Mouse (Mus musculus) lung, embryonic 14.5 days (tissue): ENCODE data around the gene Atp9a. TPM values are rescaled to one million over a fixed set of nuclear protein-coding genes. Genes with fewer than 3 reads are reported as not detected.

ENCODE experiments used
- ATAC-seq: fragments of 200-750 bp; cut with Nextera tagmentation; 2 replicates; pipeline ENCODE4 v1.8.0; 2017; ENCODE audit warnings: mild to moderate bottlenecking, moderate TSS enrichment, moderate library complexity; ENCODE audit not compliant: insufficient read depth
- DNase-seq: peaks from one replicate; pipeline ENCODE4 v3.0.0-alpha.2; 2015
- H3K27ac ChIP-seq: fragments of 300-500 bp; sonication (generic); 2 replicates; pipeline ENCODE4 v1.5.1; 2014; ENCODE audit warnings: low read depth, mild to moderate bottlenecking, moderate library complexity
- H3K27me3 ChIP-seq: fragments of 300-500 bp; sonication (generic); 2 replicates; pipeline ENCODE4 v1.6.1; 2014; ENCODE audit warnings: low read length, control low read depth; ENCODE audit not compliant: insufficient read depth
- H3K36me3 ChIP-seq: fragments of 300-500 bp; sonication (generic); 2 replicates; pipeline ENCODE4 v1.6.1; 2014; ENCODE audit warnings: control low read depth; ENCODE audit not compliant: insufficient read depth
- H3K4me1 ChIP-seq: fragments of 300-500 bp; sonication (generic); 2 replicates; pipeline ENCODE4 v1.6.1; 2014; ENCODE audit warnings: antibody characterized with exemption, control low read depth; ENCODE audit not compliant: insufficient read depth
- H3K4me2 ChIP-seq: fragments of 300-500 bp; sonication (generic); 2 replicates; pipeline ENCODE4 v1.6.1; 2014; ENCODE audit warnings: mild to moderate bottlenecking
- H3K4me3 ChIP-seq: fragments of 300-500 bp; sonication (generic); 2 replicates; pipeline ENCODE4 v1.5.1; 2014; ENCODE audit warnings: low read depth, low read length
- H3K9ac ChIP-seq: fragments of 300-500 bp; sonication (generic); 2 replicates; pipeline ENCODE4 v1.6.1; 2014
- H3K9me3 ChIP-seq: fragments of 300-500 bp; sonication (generic); 2 replicates; pipeline ENCODE4 v1.6.1; 2016; ENCODE audit warnings: low read depth, low read length, control low read depth
- CTCF ChIP-seq: IDR thresholded peaks from 2 replicates; pipeline ENCODE4 v1.5.1; 2016; ENCODE audit warnings: antibody characterized with exemption, low read depth
- WGBS: fragments of 180-500 bp; shearing (Covaris S2); extraction: QIAGEN DNeasy Blood & Tissue Kit; methylation state at CpG from one replicate; pipeline ENCODE4 v1.1.7; 2014; 5-methylcytosine and 5-hydroxymethylcytosine counted together
- polyA plus RNA-seq: library from polyadenylated mRNA; unstranded; fragments of >200 nt; fragmentation: Nextera tagmentation; extraction: Ambion mirVana; gene quantifications from 2 replicates; pipeline ENCODE4 v1.2.1, GENCODE M21; 2014

The Atp9a gene
- polyA plus RNA-seq, 1 experiment from 2014 or later = 9.6 TPM

- H3K4me1 ChIP-seq = no peaks in the 10 kb centered on the region
- 68% methylated on average over 4 of the region's 4 CpGs for WGBS
- H3K27ac ChIP-seq = no peak overlapping the region
- H3K4me2 ChIP-seq = no peak overlapping the region
- TF ChIP-seq CTCF = no peak
- H3K9me3 ChIP-seq = no peaks in the 10 kb centered on the region
- no peak overlapping the region for H3K9ac ChIP-seq
- no peaks in the 10 kb centered on the region for H3K27me3 ChIP-seq
- no peak for DNase-seq
- no peak overlapping the region for H3K4me3 ChIP-seq
- no peak for ATAC-seq
- no peaks in the 10 kb centered on the region for H3K36me3 ChIP-seq
Measured at GRCm38 (mm10) chr2:168719742-168720141, 22.5 kb downstream of the Atp9a start.

- Histone ChIP-seq H3K9ac (no peak overlapping the region), H3K36me3 (no peaks in the 10 kb centered on the region), H3K4me3 (no peak overlapping the region), H3K4me1 (no peaks in the 10 kb centered on the region), H3K27ac (no peak overlapping the region), H3K27me3 (no peaks in the 10 kb centered on the region), H3K9me3 (no peaks in the 10 kb centered on the region), H3K4me2 (no peak overlapping the region)
- 63% methylated on average over 10 of the region's 10 CpGs for WGBS
- no peak for DNase-seq
- TF ChIP-seq CTCF = no peak
- no peak for ATAC-seq
Measured at GRCm38 (mm10) chr2:168718735-168719134, 23.5 kb downstream of the Atp9a start.

- Histone ChIP-seq H3K27ac (no peak overlapping the region), H3K9ac (no peak overlapping the region), H3K9me3 (no peaks in the 10 kb centered on the region), H3K4me3 (no peak overlapping the region), H3K27me3 (no peaks in the 10 kb centered on the region), H3K36me3 (no peaks in the 10 kb centered on the region), H3K4me2 (no peak overlapping the region), H3K4me1 (no peaks in the 10 kb centered on the region)
- no peak for TF ChIP-seq CTCF
- 22% methylated on average over 2 of the region's 2 CpGs for WGBS
- no peak for ATAC-seq
- no peak for DNase-seq
Measured at GRCm38 (mm10) chr2:168718267-168718666, 23.9 kb downstream of the Atp9a start.

DNA sequence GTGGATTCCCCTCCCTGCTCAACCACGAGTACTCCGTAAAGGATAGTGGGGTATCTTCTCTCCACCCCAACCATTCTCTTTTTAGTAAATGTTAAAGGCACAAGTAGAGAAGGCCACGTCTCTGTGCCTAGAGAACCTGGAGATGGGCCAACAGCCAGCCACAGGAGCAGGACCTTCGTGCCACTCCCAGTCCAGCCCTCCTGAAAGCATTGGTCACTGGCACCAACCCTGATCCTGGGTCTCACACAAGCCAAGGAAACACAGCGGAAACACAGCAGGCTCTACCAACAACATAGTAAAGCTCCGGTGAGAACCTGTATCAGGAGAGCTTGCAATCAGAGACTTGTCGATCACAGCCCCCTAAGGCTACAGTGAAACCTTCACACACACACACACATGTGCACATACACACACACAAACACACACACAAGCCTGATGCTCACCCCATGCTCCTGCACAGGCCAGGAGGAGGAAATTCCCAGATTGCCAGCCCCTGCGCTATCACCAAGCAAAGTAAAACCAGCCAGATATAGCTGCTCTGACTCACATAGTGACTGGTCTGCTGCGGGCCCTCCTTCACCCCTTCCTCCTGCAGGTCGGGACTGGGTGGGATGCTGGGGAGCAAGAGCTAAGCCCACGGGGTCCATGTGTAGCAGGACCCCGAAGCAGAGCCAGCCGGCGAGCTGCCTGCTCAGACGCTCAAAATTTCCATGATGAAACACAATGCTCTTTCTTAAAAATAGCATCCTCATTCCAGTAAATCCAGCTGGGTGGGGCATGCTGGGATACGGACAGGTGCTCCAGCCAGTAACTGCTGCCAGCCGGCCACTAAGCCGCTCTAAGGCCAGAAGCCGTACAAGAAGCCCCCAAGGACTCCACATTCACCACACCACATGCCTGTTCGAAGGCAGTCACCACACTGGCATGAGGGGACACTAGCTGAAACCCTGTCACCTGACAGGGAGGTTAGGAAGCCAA, 29.7 kb downstream of the Atp9a start:
- no peaks in the 10 kb centered on the region for H3K9me3 ChIP-seq
- no peak overlapping the region for H3K27ac ChIP-seq
- H3K36me3 ChIP-seq = no peaks in the 10 kb centered on the region
- H3K27me3 ChIP-seq = no peaks in the 10 kb centered on the region
- TF ChIP-seq CTCF = no peak
- no peak overlapping the region for H3K4me3 ChIP-seq
- H3K4me1 ChIP-seq = no peaks in the 10 kb centered on the region
- ATAC-seq = no peak
- no peak for DNase-seq
- no peak overlapping the region for H3K9ac ChIP-seq
- H3K4me2 ChIP-seq = no peak overlapping the region
- WGBS = 80% methylated on average over 20 of the region's 20 CpGs

DNA sequence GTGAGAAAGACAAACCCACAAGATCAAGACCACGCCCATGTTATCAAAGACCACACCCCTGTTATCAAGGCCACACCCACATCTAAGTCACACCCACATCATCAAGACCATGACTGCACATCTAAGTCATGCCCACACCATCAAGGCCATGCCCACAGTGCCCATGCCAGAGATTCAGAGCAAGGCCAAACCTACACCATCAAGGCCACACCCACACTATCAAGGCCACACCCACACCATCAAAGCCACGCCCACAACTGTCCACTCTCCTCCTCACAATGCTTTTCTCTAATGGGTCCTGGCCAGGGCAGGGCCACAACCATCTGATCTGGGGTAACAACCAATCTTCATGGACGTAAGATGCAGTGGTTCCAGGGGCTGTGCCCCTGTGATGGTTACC, 31.2 kb downstream of the Atp9a start:
- peak; percentile 31; the same call in 1 of the 2 replicates for ATAC-seq
- H3K27ac ChIP-seq = no peak overlapping the region
- no peak for DNase-seq
- H3K9ac ChIP-seq = no peak overlapping the region
- no peak for TF ChIP-seq CTCF
- 59% methylated on average over 3 of the region's 3 CpGs for WGBS
- H3K9me3 ChIP-seq = no peaks in the 10 kb centered on the region
- no peak overlapping the region for H3K4me3 ChIP-seq
- no peaks in the 10 kb centered on the region for H3K27me3 ChIP-seq
- H3K4me2 ChIP-seq = no peak overlapping the region
- H3K36me3 ChIP-seq = no peaks in the 10 kb centered on the region
- H3K4me1 ChIP-seq = no peaks in the 10 kb centered on the region

- H3K4me3 ChIP-seq = no peak overlapping the region
- H3K27me3 ChIP-seq = no peaks in the 10 kb centered on the region
- no peaks in the 10 kb centered on the region for H3K9me3 ChIP-seq
- H3K9ac ChIP-seq = no peak overlapping the region
- no peak for TF ChIP-seq CTCF
- no peak overlapping the region for H3K27ac ChIP-seq
- ATAC-seq = no peak
- WGBS = 36% methylated on average over 9 of the region's 9 CpGs
- no peaks in the 10 kb centered on the region for H3K36me3 ChIP-seq
- DNase-seq = no peak
- H3K4me1 ChIP-seq = no peaks in the 10 kb centered on the region
- H3K4me2 ChIP-seq = no peak overlapping the region
Measured at GRCm38 (mm10) chr2:168707766-168708165, 34.4 kb downstream of the Atp9a start.

GRCm38 (mm10) chr2:168702266-168702665, 39.9 kb downstream of the Atp9a start:
- H3K9ac ChIP-seq = no peak overlapping the region
- ATAC-seq = no peak
- H3K9me3 ChIP-seq = no peaks in the 10 kb centered on the region
- TF ChIP-seq CTCF = no peak
- H3K4me3 ChIP-seq = no peak overlapping the region
- WGBS = 46% methylated on average over 13 of the region's 13 CpGs
- no peak overlapping the region for H3K4me2 ChIP-seq
- H3K27me3 ChIP-seq = no peaks in the 10 kb centered on the region
- H3K27ac ChIP-seq = no peak overlapping the region
- no peaks in the 10 kb centered on the region for H3K36me3 ChIP-seq
- H3K4me1 ChIP-seq = no peaks in the 10 kb centered on the region
- DNase-seq = peak; percentile 32
